Mouse (Mus musculus) heart, embryonic 13.5 days (tissue): ENCODE data around the gene Tshr. TPM values are rescaled to one million over a fixed set of nuclear protein-coding genes. Genes with fewer than 3 reads are reported as not detected.
"Not testable (repeated sequence)": the region's sequence is repeated elsewhere in the genome, so short reads cannot be mapped to it uniquely, and the experiment has no call there.

Experiments used
- ATAC-seq: fragments of 200-750 bp; cut with Nextera tagmentation; 2 replicates; pipeline ENCODE4 v1.8.0; 2017; ENCODE audit warnings: moderate TSS enrichment; ENCODE audit not compliant: insufficient number of reproducible peaks, low FRiP score, low TSS enrichment; ENCODE audit errors: extremely low read depth
- H3K27ac ChIP-seq: fragments of 300-500 bp; sonication (generic); replicated peaks from 2 replicates; pipeline ENCODE4 v1.5.1; 2015; ENCODE audit warnings: moderate library complexity, mild to moderate bottlenecking, inconsistent platforms
- H3K27me3 ChIP-seq: fragments of 300-500 bp; sonication (generic); replicated peaks from 2 replicates; pipeline ENCODE4 v1.6.1; 2015; ENCODE audit warnings: mild to moderate bottlenecking, inconsistent platforms
- H3K36me3 ChIP-seq: fragments of 300-500 bp; sonication (generic); 2 replicates; pipeline ENCODE4 v1.6.1; 2015; ENCODE audit warnings: mild to moderate bottlenecking, inconsistent platforms
- H3K4me1 ChIP-seq: fragments of 300-500 bp; sonication (generic); 2 replicates; pipeline ENCODE4 v1.6.1; 2015; ENCODE audit warnings: inconsistent platforms
- H3K4me2 ChIP-seq: fragments of 300-500 bp; sonication (generic); 2 replicates; pipeline ENCODE4 v1.6.1; 2015; ENCODE audit warnings: inconsistent platforms, mild to moderate bottlenecking, moderate library complexity
- H3K4me3 ChIP-seq: fragments of 300-500 bp; sonication (generic); 2 replicates; pipeline ENCODE4 v1.5.1; 2015; ENCODE audit warnings: moderate library complexity, mild to moderate bottlenecking, inconsistent platforms
- H3K9ac ChIP-seq: fragments of 300-500 bp; sonication (generic); 2 replicates; pipeline ENCODE4 v1.6.1; 2015; ENCODE audit warnings: inconsistent platforms, mild to moderate bottlenecking, moderate library complexity
- H3K9me3 ChIP-seq: fragments of 300-500 bp; sonication (generic); 2 replicates; pipeline ENCODE4 v1.6.1; 2016; ENCODE audit warnings: inconsistent platforms
- WGBS: fragments of 180-500 bp; shearing (Covaris S2); methylation state at CpG from one replicate; pipeline ENCODE4 v1.1.7; 2015; ENCODE audit warnings: mixed read lengths; 5-methylcytosine and 5-hydroxymethylcytosine counted together
- polyA plus RNA-seq: library from polyadenylated mRNA; unstranded; fragments of >200 nt; fragmentation: Nextera tagmentation; extraction: Ambion mirVana; gene quantifications from 2 replicates; pipeline ENCODE4 v1.2.1, GENCODE M21; 2015

Gene Tshr
- polyA plus RNA-seq, 1 experiment from 2014 or later, result 0.11 TPM

DNA sequence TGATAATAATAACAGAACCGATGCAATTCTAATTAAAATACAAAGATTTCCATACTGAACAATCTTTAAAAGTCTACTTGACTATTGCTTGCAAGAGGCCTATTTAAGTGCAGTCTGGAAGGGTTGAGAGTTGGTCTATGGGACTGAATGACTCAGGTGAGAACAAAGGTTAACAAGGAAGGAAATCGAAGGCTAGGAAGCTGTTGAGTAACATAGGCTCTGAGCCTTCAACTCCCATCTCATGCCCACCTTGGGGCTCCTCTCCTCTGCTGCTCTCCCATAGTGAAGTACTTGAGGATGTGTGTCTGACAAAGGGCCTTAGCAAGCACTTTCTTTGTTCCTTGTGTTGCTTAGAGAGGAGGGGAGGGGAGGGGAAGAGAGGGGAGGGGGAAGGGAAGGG, 116.1 kb downstream of the Tshr start:
- Histone ChIP-seq H3K4me3 (no peak overlapping the region), H3K4me2 (no peak overlapping the region), H3K36me3 (no peaks in the 10 kb centered on the region), H3K27me3 (no peaks in the 10 kb centered on the region), H3K4me1 (no peaks in the 10 kb centered on the region), H3K9me3 (no peaks in the 10 kb centered on the region), H3K27ac (no peak overlapping the region), H3K9ac (no peak overlapping the region)
- 85% methylated on average over 2 of the region's 2 CpGs for WGBS
- no peak for ATAC-seq

- no peaks in the 10 kb centered on the region for H3K9me3 ChIP-seq
- H3K4me1 ChIP-seq, result no peaks in the 10 kb centered on the region
- no peak overlapping the region for H3K4me3 ChIP-seq
- H3K27ac ChIP-seq, result no peak overlapping the region
- ATAC-seq, result no peak
- no peak overlapping the region for H3K9ac ChIP-seq
- H3K4me2 ChIP-seq, result no peak overlapping the region
- no peaks in the 10 kb centered on the region for H3K27me3 ChIP-seq
- H3K36me3 ChIP-seq, result no peaks in the 10 kb centered on the region
- 62% methylated on average over 3 of the region's 3 CpGs for WGBS
These were observed 127.4 kb downstream of the Tshr start for GRCm38 (mm10) chr12:91511766-91512165.

DNA sequence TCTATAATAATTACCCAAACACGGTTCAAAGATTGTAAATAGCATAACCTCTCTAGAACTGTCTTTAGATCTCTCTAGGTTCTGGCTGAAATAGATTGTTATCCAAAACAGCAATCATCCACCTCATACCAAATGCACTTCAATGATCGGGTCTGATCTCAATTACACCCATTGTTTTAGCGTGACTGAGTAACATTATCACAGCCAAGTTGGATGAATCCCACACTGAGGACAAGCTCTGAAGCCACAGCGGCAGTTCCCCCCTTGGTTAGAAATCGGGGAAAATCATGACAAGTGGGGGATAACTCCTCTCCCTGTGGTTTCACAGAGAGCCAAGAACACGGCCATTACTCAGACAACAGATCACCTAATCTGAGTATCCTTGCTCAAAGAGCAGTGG, 129.6 kb downstream of the Tshr start:
- Histone ChIP-seq H3K4me2 (no peak overlapping the region), H3K27me3 (no peaks in the 10 kb centered on the region), H3K4me1 (no peaks in the 10 kb centered on the region), H3K27ac (no peak overlapping the region), H3K9me3 (no peaks in the 10 kb centered on the region), H3K9ac (no peak overlapping the region), H3K4me3 (no peak overlapping the region), H3K36me3 (no peaks in the 10 kb centered on the region)
- ATAC-seq, result no peak
- WGBS, result 72% methylated on average over 6 of the region's 6 CpGs

DNA sequence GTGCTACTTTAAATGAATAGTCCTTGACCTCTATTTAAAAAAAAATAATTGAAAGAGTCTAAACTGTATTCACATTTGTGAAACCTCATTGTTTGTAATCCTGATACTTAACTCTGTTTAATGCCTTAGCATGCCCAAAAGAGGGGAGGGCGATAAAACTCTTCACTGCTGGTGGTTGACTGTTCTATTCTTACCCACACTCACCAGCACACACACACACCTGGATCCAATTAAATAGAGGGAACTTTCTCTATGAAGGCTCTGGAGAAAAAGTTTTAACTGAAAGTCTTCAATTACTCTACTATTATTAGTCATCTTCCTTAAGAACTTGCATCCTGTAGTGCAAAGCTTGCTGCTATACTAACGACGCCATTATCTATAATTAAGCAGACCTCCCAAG, 133.4 kb downstream of the Tshr start:
- H3K36me3 ChIP-seq, result no peaks in the 10 kb centered on the region
- 73% methylated on average over 3 of the region's 3 CpGs for WGBS
- no peak for ATAC-seq

DNA sequence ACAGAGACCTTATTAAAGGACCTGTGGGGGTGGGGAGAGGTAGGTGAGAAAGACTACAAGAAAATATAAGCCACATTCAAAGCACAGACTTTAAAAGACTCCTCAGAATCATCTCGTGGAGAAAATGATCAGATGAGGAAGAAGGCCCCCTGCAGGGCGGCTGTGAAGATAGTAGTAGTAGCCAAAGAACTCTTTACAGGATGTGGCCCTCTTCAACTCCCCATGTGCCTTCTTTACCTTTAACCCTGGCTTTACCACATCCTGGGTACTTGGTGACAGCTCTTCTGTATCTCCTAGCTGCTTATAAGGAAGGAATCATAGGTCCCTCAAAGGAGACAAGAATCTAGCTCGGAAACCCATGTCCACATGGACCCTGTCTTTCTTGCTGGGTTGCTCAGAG, 139.3 kb downstream of the Tshr start:
- Histone ChIP-seq H3K27me3 (no peaks in the 10 kb centered on the region), H3K9ac (no peak overlapping the region), H3K36me3 (no peaks in the 10 kb centered on the region), H3K4me2 (no peak overlapping the region), H3K4me1 (no peaks in the 10 kb centered on the region), H3K27ac (no peak overlapping the region), H3K9me3 (no peaks in the 10 kb centered on the region), H3K4me3 (no peak overlapping the region)
- WGBS, result 44% methylated on average over 3 of the region's 3 CpGs
- no peak for ATAC-seq

More for the DNA sequence above, 133.4 kb downstream of the Tshr start:
- Histone ChIP-seq H3K27ac (no peak overlapping the region), H3K9ac (no peak overlapping the region), H3K4me2 (no peak overlapping the region), H3K4me3 (no peak overlapping the region), H3K27me3 (no peaks in the 10 kb centered on the region), H3K4me1 (no peaks in the 10 kb centered on the region), H3K9me3 (no peaks in the 10 kb centered on the region)

GRCm38 (mm10) chr12:91534514-91534913, 150.2 kb downstream of the Tshr start:
- ATAC-seq, result no peak
- H3K4me2 ChIP-seq, result no peak overlapping the region
- H3K4me1 ChIP-seq, result no peaks in the 10 kb centered on the region
- WGBS, result 85% methylated on average over 6 of the region's 6 CpGs
- no peaks in the 10 kb centered on the region for H3K9me3 ChIP-seq
- no peak overlapping the region for H3K4me3 ChIP-seq
- H3K27ac ChIP-seq, result no peak overlapping the region
- H3K36me3 ChIP-seq, result no peaks in the 10 kb centered on the region
- H3K9ac ChIP-seq, result no peak overlapping the region
- no peaks in the 10 kb centered on the region for H3K27me3 ChIP-seq

DNA sequence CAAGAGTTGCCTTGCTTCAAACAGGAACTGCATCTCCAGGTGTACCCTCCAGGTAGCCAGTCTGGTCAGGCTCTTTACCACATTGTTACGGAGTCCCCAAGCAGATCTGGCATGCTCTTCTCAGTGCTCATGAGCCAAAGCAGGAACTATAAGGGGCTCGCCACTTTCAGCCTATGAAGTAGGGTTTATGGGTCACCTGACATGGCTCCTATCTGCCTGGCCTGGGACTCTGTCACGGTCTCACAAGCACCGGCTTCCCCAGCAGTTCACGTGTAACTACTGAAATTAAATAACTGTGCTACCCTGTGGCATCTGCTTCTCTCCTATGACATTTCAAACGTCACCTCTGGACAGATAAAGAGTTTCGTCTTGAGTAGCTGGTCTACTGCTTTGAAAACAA, 155.8 kb downstream of the Tshr start:
- 74% methylated on average over 7 of the region's 7 CpGs for WGBS
- Histone ChIP-seq H3K9ac (no peak overlapping the region), H3K4me1 (no peaks in the 10 kb centered on the region), H3K36me3 (no peaks in the 10 kb centered on the region), H3K4me2 (no peak overlapping the region), H3K27ac (no peak overlapping the region), H3K4me3 (no peak overlapping the region), H3K27me3 (no peaks in the 10 kb centered on the region), H3K9me3 (0 out of 2 replicates have a peak, but pooled peaks cover 4% of the 10 kb centered on the region)
- no peak for ATAC-seq

DNA sequence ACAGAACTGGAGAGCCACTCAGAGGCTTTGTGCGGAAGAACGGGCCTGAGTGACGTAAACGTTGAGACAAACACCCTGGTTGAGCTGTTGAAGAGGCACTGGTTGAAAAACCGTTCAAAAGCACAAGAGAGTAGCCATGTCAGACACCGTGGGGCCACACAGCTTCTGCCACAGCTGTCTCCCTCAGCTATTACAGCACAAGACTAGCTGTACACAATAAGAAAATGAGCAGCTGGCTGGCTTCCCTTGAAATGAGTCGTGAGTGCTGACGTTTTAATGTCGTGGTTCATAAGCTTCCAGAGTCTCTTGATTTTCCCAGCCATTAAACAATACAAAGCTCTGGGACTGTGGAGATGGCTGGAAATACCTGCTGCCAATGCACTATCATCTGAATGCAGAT, 165.1 kb downstream of the Tshr start:
- Histone ChIP-seq H3K27me3 (no peaks in the 10 kb centered on the region), H3K27ac (no peak overlapping the region), H3K4me3 (no peak overlapping the region), H3K4me1 (peaks cover 17% of the 10 kb centered on the region), H3K9ac (no peak overlapping the region), H3K9me3 (no peaks in the 10 kb centered on the region), H3K36me3 (peaks cover 8% of the 10 kb centered on the region), H3K4me2 (no peak overlapping the region)
- WGBS, result 71% methylated on average over 9 of the region's 9 CpGs
- ATAC-seq, result no peak

- H3K9ac ChIP-seq, result no peak overlapping the region
- H3K4me3 ChIP-seq, result no peak overlapping the region
- peaks cover 17% of the 10 kb centered on the region for H3K4me1 ChIP-seq
- no peaks in the 10 kb centered on the region for H3K9me3 ChIP-seq
- no peaks in the 10 kb centered on the region for H3K27me3 ChIP-seq
- peaks cover 17% of the 10 kb centered on the region for H3K36me3 ChIP-seq
- H3K4me2 ChIP-seq, result peak overlapping the region; percentile 54
- peak overlapping the region; percentile 29; the same call in 1 of the 2 replicates for H3K27ac ChIP-seq
- WGBS, result 28% methylated on average over 19 of the region's 19 CpGs
- ATAC-seq, result peak; percentile 77
These were observed 167.6 kb downstream of the Tshr start for GRCm38 (mm10) chr12:91551773-91552526.

DNA sequence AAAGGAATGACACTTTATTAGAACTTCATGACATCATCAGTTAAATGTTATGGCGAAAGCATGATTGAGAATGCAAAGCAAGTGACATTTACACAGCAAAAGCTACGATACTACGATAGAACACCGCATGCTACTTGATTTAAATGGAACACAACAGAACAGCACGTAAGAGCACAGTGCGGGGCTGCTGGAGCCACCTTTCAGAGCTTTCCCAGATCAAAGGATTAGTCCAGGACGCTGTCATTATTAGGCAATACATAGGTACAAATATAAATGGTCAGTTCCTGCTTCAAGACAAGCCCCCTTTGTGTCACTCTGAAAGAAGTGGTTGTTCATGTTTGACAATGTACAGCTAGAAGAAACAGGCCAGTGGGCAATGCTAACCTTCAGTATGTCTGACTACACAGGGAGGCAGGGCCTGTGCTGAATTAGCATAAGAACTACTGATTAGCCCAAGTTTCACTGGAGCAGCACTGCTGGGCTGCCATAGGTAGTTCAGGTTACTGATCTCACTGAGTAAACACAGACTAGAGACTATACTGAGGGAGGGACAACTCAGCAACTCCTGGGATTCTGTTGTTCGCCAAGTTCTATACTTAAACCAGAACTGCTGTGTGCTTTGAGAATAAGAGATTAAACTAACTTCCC, 173.1 kb downstream of the Tshr start:
- not testable (repeated sequence) for H3K9ac ChIP-seq, H3K27me3 ChIP-seq, H3K4me1 ChIP-seq, H3K4me2 ChIP-seq, H3K4me3 ChIP-seq, H3K9me3 ChIP-seq, H3K27ac ChIP-seq, ATAC-seq
- WGBS, result 89% methylated on average over 8 of the region's 8 CpGs
- peaks cover 48% of the 10 kb centered on the region for H3K36me3 ChIP-seq

DNA sequence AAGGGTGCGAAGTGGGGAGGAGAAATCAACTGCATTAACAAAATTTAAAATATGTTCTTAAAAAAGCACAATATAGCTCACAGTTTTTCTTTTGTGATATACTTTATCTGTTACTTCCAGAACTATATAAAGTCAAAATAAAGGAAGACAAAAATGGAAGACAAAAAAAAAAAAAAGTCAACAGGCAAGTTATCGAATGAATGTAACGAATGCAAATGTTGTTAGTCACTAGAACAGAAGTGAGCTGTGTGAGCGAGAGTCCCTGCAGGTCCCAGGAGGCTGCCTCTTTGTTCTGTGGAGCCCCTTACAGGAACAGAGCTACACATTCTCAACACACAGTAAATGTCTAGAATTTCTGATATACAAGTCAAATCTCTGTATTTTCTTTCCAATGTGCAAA, 173.8 kb downstream of the Tshr start:
- 88% methylated on average over 4 of the region's 4 CpGs for WGBS
- H3K4me1 ChIP-seq, H3K27ac ChIP-seq, H3K9ac ChIP-seq, H3K4me3 ChIP-seq, H3K27me3 ChIP-seq, H3K4me2 ChIP-seq, ATAC-seq, H3K9me3 ChIP-seq: not testable (repeated sequence)
- peaks cover 55% of the 10 kb centered on the region for H3K36me3 ChIP-seq

- no peak for ATAC-seq
- no peak overlapping the region for H3K9ac ChIP-seq
- no peak overlapping the region for H3K4me2 ChIP-seq
- no peaks in the 10 kb centered on the region for H3K27me3 ChIP-seq
- H3K4me1 ChIP-seq, result peaks cover 9% of the 10 kb centered on the region
- no peak overlapping the region for H3K4me3 ChIP-seq
- whole genome bisulfite sequencing, result 91% methylated on average over 4 of the region's 4 CpGs
- no peaks in the 10 kb centered on the region for H3K9me3 ChIP-seq
- H3K36me3 ChIP-seq, result peaks cover 88% of the 10 kb centered on the region
- no peak overlapping the region for H3K27ac ChIP-seq
These were observed 182.8 kb downstream of the Tshr start for GRCm38 (mm10) chr12:91567145-91567544.
